Mouse (Mus musculus): Measurements from ENCODE around the gene Arrdc5.
A peak's percentile ranks its signal among the peaks of the same experiment; 100 is the strongest.
"Not testable (repeated sequence)": the region's sequence is repeated elsewhere in the genome, so short reads cannot be mapped to it uniquely, and the experiment has no call there.

Arrdc5 gene

GRCm38 (mm10) chr17:56278340-56278739 is 21.7 kb downstream of the Arrdc5 start:
- no peak for DNase-seq (ENCODE audit: low read depth)

GRCm38 (mm10) chr17:56277567-56277893 is 22.6 kb downstream of the Arrdc5 start:
- peak; percentile 73 for DNase-seq (ENCODE audit: low read depth)

GRCm38 (mm10) chr17:56276643-56277566 is 23.2 kb downstream of the Arrdc5 start, which contains the start of gene Ticam1:
Ticam1 (minus strand) TSS chr17:56276786.
- peak; percentile 100 for DNase-seq (ENCODE audit: low read depth)

GRCm38 (mm10) chr17:56275842-56276480 is 24.1 kb downstream of the Arrdc5 start:
- DNase-seq (ENCODE audit: low read depth), result peak; percentile 48

- DNase-seq (ENCODE audit: low read depth), result no peak
Measured at GRCm38 (mm10) chr17:56273986-56274385, 26.1 kb downstream of the Arrdc5 start.

- DNase-seq (ENCODE audit: low read depth), result no peak
Measured at GRCm38 (mm10) chr17:56273482-56273881, 26.6 kb downstream of the Arrdc5 start.

GRCm38 (mm10) chr17:56272644-56273043 is 27.4 kb downstream of the Arrdc5 start:
- DNase-seq (ENCODE audit: low read depth), result no peak

- no peak for DNase-seq (ENCODE audit: low read depth)
Measured at GRCm38 (mm10) chr17:56271609-56272253, 28.4 kb downstream of the Arrdc5 start.

GRCm38 (mm10) chr17:56269741-56270140 is 30.3 kb downstream of the Arrdc5 start:
- no peak for DNase-seq (ENCODE audit: low read depth)

- peak; percentile 71 for DNase-seq (ENCODE audit: low read depth)
Measured at GRCm38 (mm10) chr17:56269153-56269630, 30.9 kb downstream of the Arrdc5 start.

- DNase-seq (ENCODE audit: low read depth), result peak; percentile 83
Measured at GRCm38 (mm10) chr17:56266271-56266670, 33.8 kb downstream of the Arrdc5 start.

- peak; percentile 85 for DNase-seq (ENCODE audit: low read depth)
Measured at GRCm38 (mm10) chr17:56265869-56266268, 34.2 kb downstream of the Arrdc5 start.

GRCm38 (mm10) chr17:56265011-56265410 is 35.1 kb downstream of the Arrdc5 start:
- DNase-seq (ENCODE audit: low read depth), result no peak

- peak; percentile 86 for DNase-seq (ENCODE audit: low read depth)
Measured at GRCm38 (mm10) chr17:56264020-56264419, 36.1 kb downstream of the Arrdc5 start.

- no peak for DNase-seq (ENCODE audit: low read depth)
Measured at GRCm38 (mm10) chr17:56262645-56263094, 37.4 kb downstream of the Arrdc5 start.

GRCm38 (mm10) chr17:56261166-56261565 is 38.9 kb downstream of the Arrdc5 start:
- DNase-seq (ENCODE audit: low read depth), result no peak

GRCm38 (mm10) chr17:56259301-56260037 is 40.6 kb downstream of the Arrdc5 start:
- DNase-seq (ENCODE audit: low read depth), result no peak

- not testable (repeated sequence) for DNase-seq (ENCODE audit: low read depth)
Measured at GRCm38 (mm10) chr17:56258812-56259211, 41.3 kb downstream of the Arrdc5 start.

GRCm38 (mm10) chr17:56258269-56258668 is 41.8 kb downstream of the Arrdc5 start:
- not testable (repeated sequence) for DNase-seq (ENCODE audit: low read depth)

- no peak for DNase-seq (ENCODE audit: low read depth)
Measured at GRCm38 (mm10) chr17:56257181-56257894, 42.7 kb downstream of the Arrdc5 start.

Measured in NIH3T3 (cell line).